Mouse (Mus musculus) kidney, embryonic 15.5 days (tissue): ENCODE measurements around the gene Adamts7. TPM values are rescaled to one million over a fixed set of nuclear protein-coding genes. Genes with fewer than 3 reads are reported as not detected.

Source experiments
- polyA plus RNA-seq: library from polyadenylated mRNA; unstranded; fragments of >200 nt; fragmentation: Nextera tagmentation; extraction: Ambion mirVana; gene quantifications from 2 replicates; pipeline ENCODE4 v1.2.1, GENCODE M21; 2015

The Adamts7 gene
- polyA plus RNA-seq, 1 experiment from 2014 or later: 14.9 TPM

Other genes starting within 250 kb of the Adamts7 start
- gene Ctsh, start 108.9 kb upstream of the Adamts7 start, polyA plus RNA-seq: 98.2 and 112 TPM in 2 replicates
- gene Morf4l1, start 48.3 kb upstream of the Adamts7 start, polyA plus RNA-seq: 440 and 441 TPM in 2 replicates
- gene Tbc1d2b, start 107.7 kb downstream of the Adamts7 start, polyA plus RNA-seq: 12.4 and 12.7 TPM in 2 replicates